Mouse (Mus musculus) liver, embryonic 11.5 days (tissue): ENCODE data around the gene 3425401B19Rik. TPM values are rescaled to one million over a fixed set of nuclear protein-coding genes. Genes with fewer than 3 reads are reported as not detected.

Experiments
- ATAC-seq: fragments of 200-750 bp; cut with Nextera tagmentation; replicated peaks from 2 replicates; pipeline ENCODE4 v1.8.0; 2017; ENCODE audit warnings: moderate number of reproducible peaks, mild to moderate bottlenecking, moderate TSS enrichment, moderate library complexity; ENCODE audit not compliant: low FRiP score
- DNase-seq: peaks from one replicate; pipeline ENCODE4 v3.0.0-alpha.2; 2017; ENCODE audit warnings: low spot score
- H3K27ac ChIP-seq: fragments of 300-500 bp; sonication (generic); 2 replicates; pipeline ENCODE4 v1.5.1; 2014; ENCODE audit warnings: mild to moderate bottlenecking, low read depth, low read length, control low read depth
- H3K27me3 ChIP-seq: fragments of 300-500 bp; sonication (generic); replicated peaks from 2 replicates; pipeline ENCODE4 v1.6.1; 2014; ENCODE audit warnings: low read length, mixed read lengths; ENCODE audit not compliant: control insufficient read depth, insufficient read depth
- H3K36me3 ChIP-seq: fragments of 300-500 bp; sonication (generic); 2 replicates; pipeline ENCODE4 v1.6.1; 2014; ENCODE audit warnings: mild to moderate bottlenecking, low read length, moderate library complexity, mixed read lengths; ENCODE audit not compliant: control insufficient read depth, insufficient read depth
- H3K4me1 ChIP-seq: fragments of 300-500 bp; sonication (generic); replicated peaks from 2 replicates; pipeline ENCODE4 v1.6.1; 2014; ENCODE audit warnings: low read length, mixed read lengths; ENCODE audit not compliant: control insufficient read depth, insufficient read depth
- H3K4me2 ChIP-seq: fragments of 300-500 bp; sonication (generic); 2 replicates; pipeline ENCODE4 v1.6.1; 2014; ENCODE audit warnings: mild to moderate bottlenecking, control low read depth, moderate library complexity
- H3K4me3 ChIP-seq: fragments of 300-500 bp; sonication (generic); 2 replicates; pipeline ENCODE4 v1.5.1; 2014; ENCODE audit warnings: low read depth, low read length, control low read depth
- H3K9ac ChIP-seq: fragments of 300-500 bp; sonication (generic); 2 replicates; pipeline ENCODE4 v1.6.1; 2014; ENCODE audit warnings: low read depth, low read length, control low read depth
- H3K9me3 ChIP-seq: fragments of 300-500 bp; sonication (generic); 2 replicates; pipeline ENCODE4 v1.6.1; 2016; ENCODE audit warnings: low read length, inconsistent platforms, mixed read lengths; ENCODE audit not compliant: control insufficient read depth
- WGBS: fragments of 180-500 bp; shearing (Covaris S2); extraction: QIAGEN DNeasy Blood & Tissue Kit; methylation state at CpG from one replicate; pipeline ENCODE4 v1.1.7; 2014; 5-methylcytosine and 5-hydroxymethylcytosine counted together
- polyA plus RNA-seq: library from polyadenylated mRNA; unstranded; fragments of >200 nt; fragmentation: Nextera tagmentation; extraction: Ambion mirVana; gene quantifications from 2 replicates; pipeline ENCODE4 v1.2.1, GENCODE M21; 2014

The 3425401B19Rik gene
- polyA plus RNA-seq, 1 experiment from 2014 or later, result not detected

- 65% methylated on average over 8 of the region's 8 CpGs for WGBS
- no peak overlapping the region for H3K4me2 ChIP-seq
- ATAC-seq (no peak), DNase-seq (no peak)
- no peak overlapping the region for H3K27ac ChIP-seq
- no peaks in the 10 kb centered on the region for H3K36me3 ChIP-seq
- no peak overlapping the region for H3K9ac ChIP-seq
- H3K4me1 ChIP-seq, result no peaks in the 10 kb centered on the region
- H3K4me3 ChIP-seq, result no peak overlapping the region
- no peaks in the 10 kb centered on the region for H3K9me3 ChIP-seq
- no peaks in the 10 kb centered on the region for H3K27me3 ChIP-seq
These were observed 22.8 kb upstream of the 3425401B19Rik start for GRCm38 (mm10) chr14:32707938-32708337.

GRCm38 (mm10) chr14:32700972-32701371, 15.9 kb upstream of the 3425401B19Rik start:
- H3K27ac ChIP-seq, result no peak overlapping the region
- no peaks in the 10 kb centered on the region for H3K4me1 ChIP-seq
- H3K9me3 ChIP-seq, result no peaks in the 10 kb centered on the region
- ATAC-seq, result no peak
- no peak overlapping the region for H3K9ac ChIP-seq
- no peaks in the 10 kb centered on the region for H3K36me3 ChIP-seq
- no peak for DNase-seq
- H3K4me2 ChIP-seq, result no peak overlapping the region
- no peaks in the 10 kb centered on the region for H3K27me3 ChIP-seq
- 40% methylated on average over 8 of the region's 8 CpGs for WGBS
- H3K4me3 ChIP-seq, result no peak overlapping the region

- Histone ChIP-seq H3K9ac (no peak overlapping the region), H3K36me3 (no peaks in the 10 kb centered on the region), H3K4me1 (no peaks in the 10 kb centered on the region), H3K4me3 (no peak overlapping the region), H3K27me3 (no peaks in the 10 kb centered on the region), H3K9me3 (no peaks in the 10 kb centered on the region), H3K4me2 (no peak overlapping the region), H3K27ac (no peak overlapping the region)
- 49% methylated on average over 3 of the region's 3 CpGs for WGBS
- ATAC-seq (no peak), DNase-seq (no peak)
These were observed 13.5 kb upstream of the 3425401B19Rik start for GRCm38 (mm10) chr14:32698556-32698955.

DNA sequence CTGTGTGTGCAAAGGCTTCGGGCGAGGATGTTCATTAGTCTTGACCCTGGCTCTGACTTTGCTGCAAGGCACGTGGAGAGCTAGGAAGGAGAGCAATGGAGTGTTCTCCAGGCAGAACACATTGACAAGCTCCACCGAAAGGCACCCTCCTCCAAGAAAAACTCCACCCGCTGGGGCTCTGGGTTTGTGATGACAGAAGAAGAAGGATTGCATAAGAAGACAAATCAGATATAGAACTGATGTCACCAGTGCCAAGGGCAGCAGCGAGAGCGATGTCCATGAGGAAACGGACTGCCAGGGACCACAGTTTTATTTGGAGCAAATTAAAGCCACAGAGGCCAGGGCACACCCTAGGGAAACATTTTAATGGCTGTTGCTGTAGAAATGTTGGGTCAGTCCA, 12.7 kb upstream of the 3425401B19Rik start:
- H3K9me3 ChIP-seq, result no peaks in the 10 kb centered on the region
- H3K4me3 ChIP-seq, result no peak overlapping the region
- H3K27me3 ChIP-seq, result no peaks in the 10 kb centered on the region
- 78% methylated on average over 8 of the region's 8 CpGs for WGBS
- DNase-seq, result no peak
- no peak for ATAC-seq
- no peak overlapping the region for H3K27ac ChIP-seq
- no peaks in the 10 kb centered on the region for H3K36me3 ChIP-seq
- no peak overlapping the region for H3K4me2 ChIP-seq
- H3K4me1 ChIP-seq, result no peaks in the 10 kb centered on the region
- H3K9ac ChIP-seq, result no peak overlapping the region

GRCm38 (mm10) chr14:32696344-32696743, 11.3 kb upstream of the 3425401B19Rik start:
- Histone ChIP-seq H3K4me3 (no peak overlapping the region), H3K9ac (no peak overlapping the region), H3K4me1 (no peaks in the 10 kb centered on the region), H3K36me3 (no peaks in the 10 kb centered on the region), H3K9me3 (no peaks in the 10 kb centered on the region), H3K27me3 (no peaks in the 10 kb centered on the region), H3K4me2 (no peak overlapping the region), H3K27ac (no peak overlapping the region)
- DNase-seq, result no peak
- no peak for ATAC-seq
- 84% methylated on average over 2 of the region's 2 CpGs for WGBS

GRCm38 (mm10) chr14:32695906-32696305, 10.8 kb upstream of the 3425401B19Rik start:
- DNase-seq (no peak), ATAC-seq (no peak)
- H3K4me3 ChIP-seq, result no peak overlapping the region
- no peak overlapping the region for H3K9ac ChIP-seq
- no peak overlapping the region for H3K4me2 ChIP-seq
- no peaks in the 10 kb centered on the region for H3K9me3 ChIP-seq
- H3K36me3 ChIP-seq, result no peaks in the 10 kb centered on the region
- 82% methylated on average over 2 of the region's 2 CpGs for WGBS
- no peak overlapping the region for H3K27ac ChIP-seq
- H3K4me1 ChIP-seq, result no peaks in the 10 kb centered on the region
- no peaks in the 10 kb centered on the region for H3K27me3 ChIP-seq

DNA sequence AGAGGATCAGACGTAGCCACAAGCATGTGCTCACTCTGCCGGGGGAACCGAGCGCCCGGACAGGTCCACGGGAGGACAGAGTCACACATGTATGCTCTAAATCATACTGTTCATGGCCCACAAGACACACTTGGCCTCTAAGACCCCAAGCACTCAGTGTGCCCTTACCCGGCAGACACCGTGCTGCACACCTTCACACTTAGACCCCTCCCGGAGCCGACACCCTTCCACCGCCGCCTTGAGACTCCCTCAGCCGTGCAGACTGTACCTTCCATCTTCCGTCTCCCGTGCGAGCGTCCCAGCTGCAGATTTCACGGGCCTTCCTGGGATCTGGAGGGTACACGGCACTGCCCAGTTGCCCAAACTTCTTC, 373 bp downstream of the 3425401B19Rik start:
- H3K4me1 ChIP-seq, result no peaks in the 10 kb centered on the region; the same call in 1 of the 2 replicates
- H3K27me3 ChIP-seq, result 0 out of 2 replicates have a peak, but pooled peaks cover 2% of the 10 kb centered on the region
- H3K9ac ChIP-seq, result no peak overlapping the region
- H3K4me3 ChIP-seq, result no peak overlapping the region
- H3K4me2 ChIP-seq, result no peak overlapping the region
- DNase-seq (no peak), ATAC-seq (no peak)
- WGBS, result 76% methylated on average over 19 of the region's 19 CpGs
- H3K9me3 ChIP-seq, result no peaks in the 10 kb centered on the region
- H3K27ac ChIP-seq, result no peak overlapping the region
- H3K36me3 ChIP-seq, result no peaks in the 10 kb centered on the region

DNA sequence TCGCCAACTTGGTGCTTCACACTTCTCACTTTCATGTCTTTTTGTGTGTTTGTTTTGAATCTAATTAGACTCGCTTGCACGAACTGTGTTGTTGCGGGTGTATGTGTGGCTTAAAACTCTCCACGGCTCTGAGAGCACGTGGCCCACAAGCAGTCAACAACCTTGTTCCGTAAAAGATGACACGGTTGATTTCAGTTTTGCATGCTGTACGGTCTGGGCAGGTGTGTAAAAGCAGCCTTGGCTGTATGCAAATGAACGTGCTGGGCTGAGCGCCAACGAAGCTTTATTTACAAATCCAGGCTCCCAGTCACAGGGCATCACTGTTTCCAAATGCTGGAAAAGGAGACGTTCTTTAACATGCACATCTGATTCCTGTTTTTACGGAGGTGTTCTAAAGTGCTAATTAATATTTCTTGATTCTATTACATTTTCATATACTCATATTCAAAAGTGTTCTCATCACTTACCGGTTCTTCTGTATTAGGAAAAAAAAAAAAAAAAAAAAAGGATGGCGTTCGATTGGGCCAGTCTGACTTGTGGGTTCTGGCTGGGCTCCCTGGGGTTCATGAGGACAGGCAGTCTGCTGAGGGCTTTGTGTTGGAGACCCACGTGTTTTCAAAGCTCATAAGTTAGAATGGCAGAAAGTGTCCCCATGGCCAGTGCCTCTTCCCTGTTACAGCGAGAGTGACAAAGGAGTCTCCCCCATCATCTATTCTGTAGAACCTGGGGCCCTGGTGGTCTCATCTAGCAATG, 935 bp downstream of the 3425401B19Rik start:
- DNase-seq (no peak), ATAC-seq (no peak)
- Histone ChIP-seq H3K9ac (no peak overlapping the region), H3K4me2 (no peak overlapping the region), H3K36me3 (no peaks in the 10 kb centered on the region), H3K4me3 (no peak overlapping the region), H3K4me1 (no peaks in the 10 kb centered on the region; the same call in 1 of the 2 replicates), H3K27ac (no peak overlapping the region), H3K9me3 (no peaks in the 10 kb centered on the region), H3K27me3 (0 out of 2 replicates have a peak, but pooled peaks cover 2% of the 10 kb centered on the region)
- WGBS, result 76% methylated on average over 19 of the region's 19 CpGs

GRCm38 (mm10) chr14:32683251-32683838, 1.7 kb downstream of the 3425401B19Rik start:
- Histone ChIP-seq H3K27ac (no peak overlapping the region), H3K27me3 (0 out of 2 replicates have a peak, but pooled peaks cover 2% of the 10 kb centered on the region), H3K4me3 (no peak overlapping the region), H3K4me2 (no peak overlapping the region), H3K36me3 (no peaks in the 10 kb centered on the region), H3K9ac (no peak overlapping the region), H3K4me1 (no peaks in the 10 kb centered on the region; the same call in 1 of the 2 replicates), H3K9me3 (no peaks in the 10 kb centered on the region)
- no peak for ATAC-seq
- no peak for DNase-seq
- 39% methylated on average over 19 of the region's 19 CpGs for WGBS
